Mouse (Mus musculus): ENCODE results near the gene Nmnat3.

DNA sequence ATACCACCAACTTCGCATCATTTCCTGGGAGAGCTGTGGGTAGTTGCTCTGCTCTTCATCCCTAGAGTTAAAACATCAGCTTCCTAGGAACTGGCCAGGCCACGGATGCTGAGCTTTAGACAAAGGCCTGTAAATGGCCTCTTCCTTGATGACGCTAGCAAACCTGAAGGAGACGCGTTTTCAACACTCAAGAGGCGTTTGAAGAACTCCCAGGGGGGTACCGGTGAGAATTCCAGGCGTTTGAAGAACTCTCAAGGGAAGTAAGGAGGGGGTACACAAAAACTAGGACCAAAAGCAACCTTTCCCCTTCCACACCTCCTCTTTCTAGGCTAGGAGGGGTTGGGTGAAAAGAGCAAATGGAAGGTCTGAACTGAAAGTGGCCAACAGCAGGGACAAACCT, 137.1 kb downstream of the Nmnat3 start:
- no peak for TF ChIP-seq POLR2A (IDR thresholded peaks at IDR 0.05; ENCODE audit: insufficient read depth, low read depth, low read length)
- TF ChIP-seq CTCF (IDR thresholded peaks at IDR 0.05; ENCODE audit: insufficient read depth, low read depth, low read length): no peak

Measured in olfactory bulb, adult 2 months (tissue).